ENCODE assay signal across 23 mouse cellular contexts in genomic region chr10:6728469-6728868, GRCm38 (mm10). TPM values are rescaled to one million over a fixed set of nuclear protein-coding genes. Genes with fewer than 3 reads are reported as not detected.
DNase-seq lines count a peak whose midpoint lies in the region; ATAC-seq and TF ChIP-seq lines count a peak whose summit lies in the region.
"Had no signal": no experiment of that assay in that cellular context is flagged by ENCODE, and none has a peak within 500 bp of the region (broad histone marks: within the 10 kb centered on the region; RNA-seq: fewer than 3 reads in every experiment).

No protein-coding gene starts in this region.

- no peak overlapping the region for H3K27ac ChIP-seq in liver, postnatal 0 days (ENCODE audit: low read depth)
- H3K27ac ChIP-seq in liver, embryonic 11.5 days (ENCODE audit: low read depth, low read length) = no peak overlapping the region
- no peak overlapping the region for H3K27ac ChIP-seq in ES-Bruce4 (ENCODE audit: insufficient read depth, low read length)
- H3K27ac ChIP-seq in bone marrow, adult 2 months (ENCODE audit: control insufficient read depth, insufficient read depth, low read depth, low read length, poor library complexity) = no peak overlapping the region
- H3K27ac ChIP-seq: embryonic facial prominence, embryonic 13.5 days; heart, adult 2 months; heart, embryonic 15.5 days; hindbrain, embryonic 10.5 days; limb, embryonic 10.5 days; liver, embryonic 13.5 days; neural tube, embryonic 12.5 days had no signal

- H3K4me1 ChIP-seq in liver, postnatal 0 days (ENCODE audit: insufficient read depth) = no peaks in the 10 kb centered on the region
- H3K4me1 ChIP-seq in liver, embryonic 11.5 days (replicated peaks; ENCODE audit: control insufficient read depth, insufficient read depth, low read length) = no peaks in the 10 kb centered on the region
- H3K4me1 ChIP-seq in ES-Bruce4 (ENCODE audit: control insufficient read depth, insufficient read depth, low read length) = no peaks in the 10 kb centered on the region
- no peaks in the 10 kb centered on the region for H3K4me1 ChIP-seq in bone marrow, adult 2 months (ENCODE audit: control insufficient read depth, insufficient read depth, low read length)
- H3K4me1 ChIP-seq: embryonic facial prominence, embryonic 13.5 days; heart, embryonic 15.5 days; hindbrain, embryonic 10.5 days; limb, embryonic 10.5 days; liver, embryonic 13.5 days; neural tube, embryonic 12.5 days had no signal

- no peaks in the 10 kb centered on the region for H3K9me3 ChIP-seq in liver, postnatal 0 days (ENCODE audit: low read length)
- H3K9me3 ChIP-seq in liver, embryonic 11.5 days (ENCODE audit: control insufficient read depth, low read length) = no peaks in the 10 kb centered on the region
- no peaks in the 10 kb centered on the region for H3K9me3 ChIP-seq in ES-Bruce4 (replicated peaks; ENCODE audit: control insufficient read depth, insufficient read depth, low read length, poor library complexity, severe bottlenecking)
- H3K9me3 ChIP-seq: embryonic facial prominence, embryonic 13.5 days; heart, embryonic 15.5 days; limb, embryonic 10.5 days; liver, embryonic 13.5 days; neural tube, embryonic 12.5 days had no signal

- no peak overlapping the region for H3K9ac ChIP-seq in liver, postnatal 0 days (replicated peaks)
- H3K9ac ChIP-seq in liver, embryonic 11.5 days (ENCODE audit: low read depth, low read length) = no peak overlapping the region
- H3K9ac ChIP-seq in ES-Bruce4 (ENCODE audit: low read depth, poor library complexity, severe bottlenecking) = no peak overlapping the region
- H3K9ac ChIP-seq: embryonic facial prominence, embryonic 13.5 days; heart, embryonic 15.5 days; liver, embryonic 13.5 days; neural tube, embryonic 12.5 days had no signal

- no peak overlapping the region for H3K4me3 ChIP-seq in liver, postnatal 0 days (ENCODE audit: low read depth, low read length)
- no peak overlapping the region for H3K4me3 ChIP-seq in liver, embryonic 11.5 days (ENCODE audit: low read depth, low read length)
- H3K4me3 ChIP-seq in ES-Bruce4 (ENCODE audit: low read depth, low read length) = no peak overlapping the region
- H3K4me3 ChIP-seq in bone marrow, adult 2 months (replicated peaks; ENCODE audit: control insufficient read depth, low read depth, low read length) = no peak overlapping the region
- H3K4me3 ChIP-seq: embryonic facial prominence, embryonic 13.5 days; heart, adult 2 months; heart, embryonic 15.5 days; hindbrain, embryonic 10.5 days; limb, embryonic 10.5 days; liver, embryonic 13.5 days; neural tube, embryonic 12.5 days had no signal

- DNase-seq in CD4-positive, CD25-positive, alpha-beta regulatory T cell, adult 2 months (ENCODE audit: low read depth, low spot score) = peak; percentile 2
- DNase-seq in liver, postnatal 0 days = no peak
- DNase-seq in liver, embryonic 11.5 days (ENCODE audit: low spot score) = no peak
- no peak for DNase-seq in urinary bladder, postnatal 25 days (ENCODE audit: low spot score)
- no peak for DNase-seq in spleen, postnatal 36 days (ENCODE audit: low spot score in 2 of 2)
- DNase-seq: adrenal gland, postnatal 25 days; cerebellum, adult 8-10 months; gastrocnemius, postnatal 14 days; heart, adult 2 months; liver, embryonic 13.5 days had no signal

- H3K27me3 ChIP-seq in liver, postnatal 0 days (ENCODE audit: insufficient read depth, low read length) = no peaks in the 10 kb centered on the region
- no peaks in the 10 kb centered on the region for H3K27me3 ChIP-seq in liver, embryonic 11.5 days (replicated peaks; ENCODE audit: control insufficient read depth, insufficient read depth, low read length)
- H3K27me3 ChIP-seq in ES-Bruce4 (ENCODE audit: control insufficient read depth, insufficient read depth, low read length, poor library complexity, severe bottlenecking) = no peaks in the 10 kb centered on the region
- H3K27me3 ChIP-seq: embryonic facial prominence, embryonic 13.5 days; heart, embryonic 15.5 days; liver, embryonic 13.5 days; neural tube, embryonic 12.5 days had no signal

- peak; percentile 26; the same call in 1 of the 2 replicates for TF ChIP-seq CTCF in liver, postnatal 0 days (IDR thresholded peaks at IDR 0.05; ENCODE audit: low read depth)
- peak; percentile 55 for TF ChIP-seq CTCF in ES-Bruce4 (IDR thresholded peaks at IDR 0.05; ENCODE audit: low read depth, low read length)
- peak; percentile 29; the same call in 1 of the 2 replicates for TF ChIP-seq CTCF in bone marrow, adult 2 months (IDR thresholded peaks at IDR 0.05; ENCODE audit: control insufficient read depth, insufficient read depth, low read length)

- no peak for ATAC-seq in CD4-positive, CD25-positive, alpha-beta regulatory T cell, adult 4 months
- ATAC-seq in liver, postnatal 0 days = no peak
- ATAC-seq in liver, embryonic 11.5 days (replicated peaks; ENCODE audit: low FRiP score) = no peak
- ATAC-seq: lung, postnatal 0 days had no signal

- 77% methylated on average over 3 of the region's 3 CpGs for WGBS in liver, postnatal 0 days (ENCODE audit: insufficient replicate concordance)
- WGBS in liver, embryonic 11.5 days = 86% methylated on average over 3 of the region's 3 CpGs
- WGBS in bone marrow, adult 2 months = 87% methylated on average over 3 of the region's 3 CpGs

- H3K36me3 ChIP-seq in liver, postnatal 0 days (replicated peaks; ENCODE audit: insufficient read depth, low read length) = no peaks in the 10 kb centered on the region
- H3K36me3 ChIP-seq in liver, embryonic 11.5 days (ENCODE audit: control insufficient read depth, insufficient read depth, low read length) = no peaks in the 10 kb centered on the region
- no peaks in the 10 kb centered on the region for H3K36me3 ChIP-seq in ES-Bruce4 (ENCODE audit: control insufficient read depth, insufficient read depth, low read length, poor library complexity, severe bottlenecking)
- H3K36me3 ChIP-seq: embryonic facial prominence, embryonic 13.5 days; heart, embryonic 15.5 days; hindbrain, embryonic 10.5 days; limb, embryonic 10.5 days; liver, embryonic 13.5 days; neural tube, embryonic 12.5 days had no signal

- H3K4me2 ChIP-seq in liver, postnatal 0 days (ENCODE audit: low read depth, low read length) = no peak overlapping the region
- no peak overlapping the region for H3K4me2 ChIP-seq in liver, embryonic 11.5 days
- H3K4me2 ChIP-seq: embryonic facial prominence, embryonic 13.5 days; heart, embryonic 15.5 days; liver, embryonic 13.5 days; neural tube, embryonic 12.5 days had no signal

- TF ChIP-seq EP300 in liver, postnatal 0 days (IDR thresholded peaks at IDR 0.05; ENCODE audit: low read depth) = no peak
- no peak for TF ChIP-seq EP300 in ES-Bruce4 (IDR thresholded peaks at IDR 0.05; ENCODE audit: insufficient read depth, low read depth, low read length)

- TF ChIP-seq POLR2A in ES-Bruce4 (IDR thresholded peaks at IDR 0.05; ENCODE audit: insufficient read depth, low read length) = no peak
- no peak for TF ChIP-seq POLR2A in bone marrow, adult 2 months (IDR thresholded peaks at IDR 0.05; ENCODE audit: borderline replicate concordance, control insufficient read depth, low read depth, low read length)

RNA-seq across cellular contexts. Expression of gene Oprm1, which starts 29.8 kb away (rescaled TPM):
- polyA plus RNA-seq in CD4-positive, CD25-positive, alpha-beta regulatory T cell, adult 4 months (2017; shearing (Covaris generic)) = 1 to 10 TPM; 1.1 to 2.0 TPM
- not detected in 2 replicates for polyA plus RNA-seq in liver, postnatal 0 days (2015; fragmentation: Nextera tagmentation; extraction: Ambion mirVana)
- 0.08 TPM in 1 of 2 replicates, not detected in the other for polyA plus RNA-seq in liver, embryonic 11.5 days (2014; fragmentation: Nextera tagmentation; extraction: Ambion mirVana)
- not detected in 2 replicates for polyA plus RNA-seq in ES-Bruce4 (2011; ENCODE audit: insufficient read depth, insufficient read length, low read depth, missing spikeins)
- not detected in 2 replicates for polyA plus RNA-seq in bone marrow, adult 2 months (2011; ENCODE audit: insufficient read depth, insufficient read length, low replicate concordance, missing spikeins)
- polyA plus RNA-seq: embryonic facial prominence, embryonic 13.5 days; heart, adult 2 months; heart, embryonic 15.5 days; hindbrain, embryonic 10.5 days; limb, embryonic 10.5 days; liver, embryonic 13.5 days; lung, postnatal 0 days; thymus, postnatal 0 days had no signal

RNA-seq across cellular contexts. Expression of gene Gm10945, which starts 33.1 kb away (rescaled TPM):
- polyA plus RNA-seq in CD4-positive, CD25-positive, alpha-beta regulatory T cell, adult 4 months (2017; shearing (Covaris generic)) = not detected
- polyA plus RNA-seq in liver, postnatal 0 days (2015; fragmentation: Nextera tagmentation; extraction: Ambion mirVana) = not detected in 2 replicates
- polyA plus RNA-seq in liver, embryonic 11.5 days (2014; fragmentation: Nextera tagmentation; extraction: Ambion mirVana) = not detected in 2 replicates
- not detected in 2 replicates for polyA plus RNA-seq in ES-Bruce4 (2011; ENCODE audit: insufficient read depth, insufficient read length, low read depth, missing spikeins)
- not detected in 2 replicates for polyA plus RNA-seq in bone marrow, adult 2 months (2011; ENCODE audit: insufficient read depth, insufficient read length, low replicate concordance, missing spikeins)
- polyA plus RNA-seq: cortical plate, adult 2 months; embryonic facial prominence, embryonic 13.5 days; heart, adult 2 months; heart, embryonic 15.5 days; hindbrain, embryonic 10.5 days; intestine, embryonic 14.5 days; kidney, embryonic 14.5 days; limb, embryonic 10.5 days; liver, embryonic 13.5 days; lung, postnatal 0 days; neural tube, embryonic 12.5 days; thymus, postnatal 0 days had no signal
